Mouse (Mus musculus) G1E (cell line): ENCODE measurements around the gene Asic1.

Experiments used
- CTCF ChIP-seq: IDR thresholded peaks from 2 replicates; pipeline ENCODE4 v1.5.1; 2012; ENCODE audit warnings: low read depth, low read length, inconsistent platforms, mixed read lengths
- GATA1 ChIP-seq: IDR thresholded peaks from 2 replicates; pipeline ENCODE4 v1.6.1; 2012; ENCODE audit warnings: borderline replicate concordance, low read length, inconsistent platforms, mixed read lengths

- TF ChIP-seq CTCF = peak; percentile 95
- TF ChIP-seq GATA1 = no peak
Measured at GRCm38 (mm10) chr15:99668881-99669280, 1.3 kb upstream of the Asic1 start.
